Mouse (Mus musculus): ENCODE results near the gene Arhgap22. TPM values are rescaled to one million over a fixed set of nuclear protein-coding genes. Genes with fewer than 3 reads are reported as not detected.

Arhgap22 gene
- total RNA-seq (2023) = 1 to 10 TPM; 3.3 to 6.6 TPM

GRCm38 (mm10) chr14:33213823-33214766, at the start of gene Arhgap22:
Arhgap22 (plus strand) TSS chr14:33214026.

GRCm38 (mm10) chr14:33185068-33185800, 28.6 kb upstream of the Arhgap22 start, which contains the start of gene Wdfy4:
Wdfy4 (minus strand) TSS chr14:33185508.

Other genes with a start within 250 kb of the Arhgap22 start
- not detected for gene Lrrc18, start 222.6 kb upstream of the Arhgap22 start, total RNA-seq (2023)
- 100 to 1,000 TPM; 237 to 252 TPM for gene Wdfy4, start 28.5 kb upstream of the Arhgap22 start, total RNA-seq (2023)
- 10 to 100 TPM; 37.2 to 40.6 TPM for gene Mapk8, start 233.1 kb downstream of the Arhgap22 start, total RNA-seq (2023)

All from monocyte, adult 59 days (primary cell).